Mouse (Mus musculus): ENCODE measurements around the gene Rfxank.

Gene Rfxank

GRCm38 (mm10) chr8:70147678-70148607 lies 9.0 kb upstream of the Rfxank start:
- no peak for DNase-seq

DNA sequence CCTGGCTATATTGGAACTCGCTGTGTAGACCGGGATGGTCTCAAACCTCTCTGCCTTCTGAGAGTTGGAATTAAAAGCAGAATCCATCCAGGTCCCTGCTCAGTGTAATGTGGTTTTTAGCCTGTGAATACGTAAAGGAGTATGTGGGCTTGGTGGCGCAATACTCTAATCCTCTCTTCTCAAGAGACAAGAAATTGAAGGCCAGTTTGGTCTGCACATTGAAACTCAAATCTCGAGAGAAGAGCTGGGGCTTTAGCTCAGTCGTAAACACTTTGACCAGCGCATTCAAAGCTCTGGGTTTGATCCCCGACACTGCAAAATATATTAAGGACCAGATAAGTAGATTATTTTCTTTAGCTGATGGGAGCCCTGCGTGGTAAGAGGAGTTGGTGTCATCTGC lies 1.0 kb upstream of the Rfxank start:
- DNase-seq = no peak

DNA sequence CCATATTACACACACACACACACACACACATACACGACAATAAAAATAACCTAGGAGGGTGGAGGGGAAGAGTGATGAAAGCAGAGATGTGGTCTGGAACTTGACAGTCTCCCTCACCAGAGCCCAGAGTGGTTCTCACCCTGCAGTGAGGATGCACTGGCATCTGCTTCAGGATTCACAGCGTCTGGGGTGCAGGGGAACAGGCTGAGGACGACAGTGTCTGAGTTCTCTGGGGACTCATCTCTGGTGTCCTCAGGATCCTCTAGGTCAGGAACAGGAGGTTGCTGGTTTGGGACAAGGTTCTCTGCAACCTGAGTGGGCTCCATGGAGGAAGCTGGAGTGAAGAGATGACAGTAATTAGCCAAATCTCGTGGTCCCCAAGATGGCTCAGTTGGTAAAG lies 1.1 kb downstream of the Rfxank start:
- DNase-seq = peak; percentile 91

DNA sequence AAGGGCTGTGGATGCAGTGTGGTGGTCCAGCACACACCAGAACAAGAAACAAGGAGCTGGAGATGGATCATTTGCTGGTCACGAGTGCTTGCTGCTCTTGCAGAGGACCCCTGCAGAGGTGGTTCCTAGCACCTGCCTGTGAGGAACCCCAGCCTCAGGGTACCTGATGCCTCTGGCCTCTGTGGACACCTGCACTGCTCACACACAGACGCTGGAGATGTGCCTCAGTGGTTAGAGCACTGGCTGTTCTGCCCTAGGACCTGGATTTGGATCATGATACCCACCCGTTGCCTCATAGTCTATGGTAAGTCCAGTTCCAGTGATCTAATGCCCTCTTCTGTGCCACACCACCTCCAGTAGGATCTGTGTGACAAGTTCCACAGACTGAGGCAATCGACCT lies 2.4 kb downstream of the Rfxank start:
- DNase-seq = peak; percentile 88

DNA sequence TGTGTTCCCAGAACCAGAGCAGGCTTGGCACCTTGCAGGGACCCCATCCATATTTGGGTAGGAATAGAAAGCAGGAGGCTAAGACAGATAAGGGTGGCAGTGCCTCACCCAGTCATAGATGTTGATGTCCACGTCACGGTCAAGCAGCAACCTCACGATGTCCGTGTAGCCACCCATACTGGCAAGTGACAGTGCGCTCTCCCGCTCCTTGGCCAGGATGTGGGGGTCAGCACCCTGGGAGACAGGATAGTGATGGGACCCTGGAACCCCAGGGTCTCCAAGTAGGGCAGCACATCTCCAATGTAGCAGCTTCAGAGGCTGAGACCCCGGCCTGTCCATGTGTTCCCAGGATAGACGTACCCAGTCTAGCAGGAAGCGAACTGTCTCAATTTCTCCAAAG lies 4.0 kb downstream of the Rfxank start:
- DNase-seq = peak; percentile 91

- peak; percentile 91 for DNase-seq
Observed at GRCm38 (mm10) chr8:70134086-70134485, 4.9 kb downstream of the Rfxank start.

GRCm38 (mm10) chr8:70131166-70131883 lies 7.6 kb downstream of the Rfxank start, which contains the start of gene Nr2c2ap:
Gene Nr2c2ap, plus strand, starts transcription at chr8:70131333.
- peak; percentile 98 for DNase-seq

DNA sequence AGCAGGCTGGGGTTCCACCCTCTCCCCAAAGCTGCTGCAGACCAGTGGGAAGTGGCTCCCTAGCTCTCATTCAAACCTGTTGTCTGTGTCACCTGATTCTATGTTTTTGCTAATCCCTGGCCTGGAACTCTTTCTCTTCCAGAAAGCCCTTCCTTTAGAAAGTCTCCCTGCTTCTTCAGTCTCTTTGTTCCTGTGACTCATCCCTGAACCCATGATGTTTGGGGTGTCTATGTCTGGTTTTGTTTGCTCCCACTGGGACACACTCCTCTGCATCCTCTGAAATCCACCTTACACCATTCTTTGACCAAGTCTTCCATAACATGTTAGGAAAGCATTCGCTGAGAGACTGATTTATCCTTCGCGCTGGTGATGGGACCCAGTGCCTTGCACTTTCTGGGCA lies 8.9 kb downstream of the Rfxank start:
- no peak for DNase-seq

- DNase-seq = peak; percentile 97
Observed at GRCm38 (mm10) chr8:70129309-70129952, 9.5 kb downstream of the Rfxank start.

DNA sequence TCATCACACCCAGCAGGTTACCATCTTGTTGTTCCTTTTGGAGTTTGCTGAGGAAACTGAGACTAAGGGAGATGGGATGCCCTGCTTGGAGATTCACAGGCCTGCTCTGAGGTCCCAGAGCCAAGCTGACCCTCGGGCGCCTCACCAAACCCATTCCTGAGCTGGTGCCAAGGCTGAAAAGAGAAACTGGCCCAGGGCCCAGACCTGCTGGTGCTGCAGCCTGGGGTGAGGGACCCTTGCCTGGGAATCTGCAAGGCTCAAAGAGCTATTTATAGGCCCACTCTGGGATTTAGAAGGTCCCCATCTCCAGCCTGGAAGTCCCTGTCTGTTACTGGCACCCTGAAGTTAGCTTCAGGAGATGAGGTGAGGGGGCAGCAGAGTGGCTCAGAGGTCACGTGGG lies 10.5 kb downstream of the Rfxank start:
- peak; percentile 98 for DNase-seq

- DNase-seq = no peak
Observed at GRCm38 (mm10) chr8:70124992-70125391, 14.0 kb downstream of the Rfxank start.

DNA sequence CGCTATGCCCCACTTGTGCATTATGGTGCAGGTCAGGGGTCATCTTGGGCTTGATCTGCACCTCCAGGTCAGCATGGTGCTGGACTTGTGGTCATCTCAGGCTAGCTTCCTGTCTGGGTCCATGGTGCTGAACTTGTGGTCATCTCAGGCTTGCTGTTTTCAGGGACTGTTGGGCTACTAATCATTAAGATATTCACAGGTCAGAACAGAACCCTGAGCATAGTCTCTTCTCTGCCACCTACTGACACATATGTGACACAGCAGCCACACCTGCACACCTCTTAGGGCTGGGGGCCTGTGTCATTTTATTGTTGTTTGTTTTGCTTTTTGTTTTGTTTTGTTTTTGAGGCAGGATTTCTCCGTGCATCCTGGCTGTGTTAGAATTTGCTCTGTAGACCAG lies 16.1 kb downstream of the Rfxank start:
- DNase-seq = no peak

DNA sequence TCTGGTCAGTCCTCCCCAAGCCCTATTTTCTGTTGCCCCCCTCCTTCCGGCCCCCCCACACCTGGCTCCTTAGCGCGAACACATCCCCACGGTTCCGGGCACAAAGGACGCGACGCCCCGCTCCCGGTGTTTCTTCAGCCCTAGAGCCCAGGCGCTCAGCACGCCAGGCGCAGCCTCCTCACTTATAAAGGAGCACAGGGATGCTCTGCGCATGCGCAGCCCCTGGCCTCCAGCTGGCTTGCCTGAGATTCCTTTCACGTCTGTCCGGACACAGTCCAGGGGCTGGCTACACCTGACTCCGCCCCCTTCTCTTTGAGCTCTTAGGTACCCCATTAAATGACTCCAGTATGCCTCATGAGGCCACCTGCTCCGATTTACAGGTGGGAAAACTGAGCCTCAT lies 18.3 kb downstream of the Rfxank start, which contains the start of gene Ncan:
TSS of gene Ncan (minus strand) at position 207 of the 400 bp plus-strand sequence.
- peak; percentile 92 for DNase-seq

DNA sequence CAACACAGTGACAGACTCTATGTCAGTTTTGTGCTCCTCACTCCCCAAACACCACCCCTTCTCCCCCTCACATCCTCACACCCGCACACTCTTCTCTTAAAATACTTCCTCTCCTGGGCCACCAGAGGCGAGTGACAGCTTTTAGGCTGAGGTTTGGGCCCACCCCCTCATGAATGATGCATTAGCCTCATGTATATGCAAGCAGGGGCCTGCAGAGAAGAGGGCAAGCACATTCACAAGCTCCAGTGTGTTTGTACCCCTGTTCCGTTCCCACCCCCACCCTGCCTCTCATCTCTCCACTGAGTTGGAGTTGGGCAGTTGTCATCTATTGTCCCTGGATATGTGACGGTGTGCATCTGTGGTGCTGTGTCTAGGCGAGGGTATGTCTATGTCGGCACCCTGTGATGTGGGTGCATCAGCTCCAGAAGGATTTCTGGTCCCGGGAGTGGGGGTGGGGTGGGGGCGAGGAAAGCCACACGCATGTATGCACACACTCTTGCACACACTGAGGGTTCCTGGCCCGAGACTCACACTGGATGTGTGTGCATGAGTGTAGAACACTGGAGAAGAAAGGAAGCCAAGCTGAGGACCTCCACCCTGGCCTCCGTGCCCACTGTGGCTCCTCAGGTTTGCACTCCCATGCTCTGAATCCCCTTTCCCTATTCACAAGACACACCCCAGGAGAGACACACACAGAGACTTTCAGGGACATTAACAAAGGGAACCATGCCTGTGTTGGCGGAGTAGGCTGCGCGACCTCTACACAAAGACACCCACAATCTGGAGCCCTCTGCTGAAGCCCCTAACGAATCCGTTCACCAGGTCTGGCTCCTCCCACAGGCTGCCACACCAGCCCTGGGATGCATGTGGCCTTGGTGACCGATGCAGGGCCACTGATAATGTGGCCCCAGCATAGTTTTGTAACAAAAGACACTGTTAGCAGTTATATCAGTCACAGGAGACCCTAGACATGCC lies 19.9 kb downstream of the Rfxank start:
- DNase-seq = no peak

DNA sequence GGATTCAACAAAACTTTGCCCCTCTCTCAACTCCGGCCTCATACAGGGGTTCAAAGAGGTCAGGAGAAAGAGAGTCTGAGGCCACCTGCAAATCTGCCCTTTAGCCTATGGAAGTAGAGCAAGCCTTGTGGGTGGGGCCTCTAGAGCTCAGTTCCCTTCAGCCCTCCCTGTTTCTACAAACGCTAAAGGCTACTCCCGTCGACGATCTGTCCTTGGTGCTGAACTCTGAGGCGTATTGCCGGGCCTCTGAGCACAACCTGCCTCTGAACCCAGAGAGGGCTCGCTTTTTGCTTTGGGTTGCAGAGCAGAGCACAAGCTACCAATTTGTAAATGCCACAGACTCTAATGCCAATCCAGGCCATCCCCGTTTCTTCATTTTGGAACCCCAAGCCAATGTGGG lies 21.3 kb downstream of the Rfxank start:
- DNase-seq = no peak

- DNase-seq = no peak
Observed at GRCm38 (mm10) chr8:70114892-70115291, 24.1 kb downstream of the Rfxank start.

- no peak for DNase-seq
Observed at GRCm38 (mm10) chr8:70114488-70114887, 24.5 kb downstream of the Rfxank start.

DNA sequence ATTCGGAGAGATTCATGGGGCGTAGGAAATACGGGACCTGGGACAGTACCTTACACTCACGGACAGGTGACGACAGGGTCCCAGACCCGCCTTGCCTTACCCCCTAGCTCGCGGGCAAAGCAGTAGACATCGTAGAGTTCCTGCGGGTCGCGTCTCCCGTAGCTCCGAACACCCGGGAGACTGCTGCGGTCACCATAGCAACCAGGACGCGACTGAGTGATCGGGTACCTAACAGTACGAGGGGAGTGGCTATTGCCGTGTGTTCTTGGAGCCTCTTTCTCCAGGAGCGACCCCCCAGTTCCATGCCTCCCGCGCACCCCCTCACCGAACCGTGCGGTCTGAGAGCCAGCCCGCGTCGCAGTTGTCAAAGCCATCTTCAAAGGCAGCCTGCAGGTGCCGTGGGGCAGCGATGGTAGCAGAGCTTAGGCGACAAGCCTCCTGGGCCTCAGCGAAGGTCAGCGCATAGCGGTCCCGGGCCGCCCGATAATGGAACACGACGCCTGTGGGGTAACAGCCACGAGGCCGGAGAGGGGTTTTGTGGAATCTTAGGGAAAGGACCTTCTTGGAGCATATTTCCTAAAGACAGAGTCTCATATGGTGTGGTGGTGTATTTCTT lies 26.4 kb downstream of the Rfxank start:
- no peak for DNase-seq

- no peak for DNase-seq
Observed at GRCm38 (mm10) chr8:70111192-70111795, 27.7 kb downstream of the Rfxank start.

DNA sequence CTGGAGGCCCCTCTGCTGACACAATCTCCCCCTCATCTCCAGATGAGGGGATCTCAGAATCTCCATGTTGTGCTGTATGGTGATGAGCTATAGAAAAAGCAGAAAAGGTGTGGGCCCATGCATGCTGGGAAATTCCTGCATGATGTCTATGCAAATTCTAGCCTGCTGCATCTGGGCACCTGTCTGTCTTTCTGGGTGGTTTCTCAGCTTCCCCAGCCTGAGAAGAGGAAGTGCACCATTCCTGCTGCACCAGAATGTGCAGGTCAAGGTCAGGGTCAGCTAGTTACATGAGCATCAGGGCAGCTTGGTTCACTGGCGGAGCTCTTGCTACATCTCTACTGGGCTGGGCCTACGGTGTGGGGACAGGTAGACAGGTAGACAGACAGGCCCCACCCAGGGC lies 28.5 kb downstream of the Rfxank start:
- DNase-seq = no peak

DNA sequence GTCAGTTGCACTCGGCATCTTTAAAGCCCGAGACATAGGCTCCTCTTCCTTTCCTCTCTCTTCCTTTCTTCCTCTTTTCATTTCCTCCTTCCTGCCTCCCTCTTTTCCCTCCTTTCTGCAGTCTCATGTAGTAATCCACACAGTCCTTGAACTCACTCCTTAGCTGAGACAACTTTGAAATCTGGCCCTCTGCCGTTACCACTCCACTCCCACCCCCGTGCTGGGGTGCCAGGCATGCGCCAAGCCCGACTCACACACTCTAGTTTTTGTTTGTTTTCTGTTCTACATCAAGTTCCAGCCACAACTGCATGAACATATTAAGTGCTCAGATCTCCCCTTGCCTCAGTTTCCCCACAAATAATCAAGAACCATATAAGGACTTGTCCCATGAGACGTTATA lies 34.0 kb downstream of the Rfxank start:
- no peak for DNase-seq

All from heart, adult 11 months (tissue).